Mouse (Mus musculus) erythroblast, embryonic 14.5 days (primary cell): ENCODE measurements around the gene Gm21188. TPM values are rescaled to one million over a fixed set of nuclear protein-coding genes. Genes with fewer than 3 reads are reported as not detected.
"Not testable (repeated sequence)": the region's sequence is repeated elsewhere in the genome, so short reads cannot be mapped to it uniquely, and the experiment has no call there.

Source experiments
- H3K27me3 ChIP-seq: 2 replicates; pipeline ENCODE4 v1.6.1; 2012; ENCODE audit warnings: inconsistent platforms; ENCODE audit not compliant: control insufficient read depth
- H3K36me3 ChIP-seq: 2 replicates; pipeline ENCODE4 v1.6.1; 2012; ENCODE audit warnings: mild to moderate bottlenecking, inconsistent platforms; ENCODE audit not compliant: control insufficient read depth
- H3K4me1 ChIP-seq: 2 replicates; pipeline ENCODE4 v1.6.1; 2012; ENCODE audit warnings: inconsistent platforms; ENCODE audit not compliant: control insufficient read depth
- H3K4me3 ChIP-seq: replicated peaks from 2 replicates; pipeline ENCODE3; 2012; ENCODE audit warnings: moderate library complexity, mild to moderate bottlenecking, inconsistent platforms
- H3K9me3 ChIP-seq: 2 replicates; pipeline ENCODE4 v1.6.1; 2012; ENCODE audit warnings: low read length, inconsistent platforms, mixed read lengths; ENCODE audit not compliant: control insufficient read depth
- polyA plus RNA-seq: library from polyadenylated mRNA; stranded (reverse); fragments of >175 nt; gene quantifications from 2 replicates; pipeline ENCODE4 v1.2.3, GENCODE M21; 2012

The Gm21188 gene
- polyA plus RNA-seq, 1 experiment = not detected

- not testable (repeated sequence) for H3K36me3 ChIP-seq, H3K4me1 ChIP-seq, H3K9me3 ChIP-seq, H3K4me3 ChIP-seq, H3K27me3 ChIP-seq
These were observed 38.0 kb downstream of the Gm21188 start for GRCm38 (mm10) chr13:120013962-120014361.

DNA sequence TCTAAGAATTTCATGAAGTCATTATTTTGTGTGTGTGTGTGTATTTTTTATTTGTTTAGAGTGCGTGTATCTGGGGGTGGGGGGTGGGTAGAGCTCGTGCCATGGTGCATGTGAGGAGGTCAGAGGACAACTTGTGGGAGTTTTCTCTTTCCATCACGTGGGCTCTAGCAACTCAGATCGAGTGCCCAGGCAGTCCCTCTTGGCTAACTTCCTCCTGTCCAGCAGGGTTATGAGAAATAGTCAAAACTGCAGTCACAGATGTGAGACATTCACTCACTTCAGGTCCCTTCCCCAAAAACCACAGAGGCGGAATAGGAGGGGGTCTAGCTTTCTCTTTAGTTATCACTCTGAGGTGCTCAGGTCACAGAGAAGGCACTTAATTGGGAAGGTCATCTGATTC, 38.5 kb downstream of the Gm21188 start:
- not testable (repeated sequence) for H3K4me1 ChIP-seq, H3K27me3 ChIP-seq, H3K36me3 ChIP-seq, H3K9me3 ChIP-seq, H3K4me3 ChIP-seq

DNA sequence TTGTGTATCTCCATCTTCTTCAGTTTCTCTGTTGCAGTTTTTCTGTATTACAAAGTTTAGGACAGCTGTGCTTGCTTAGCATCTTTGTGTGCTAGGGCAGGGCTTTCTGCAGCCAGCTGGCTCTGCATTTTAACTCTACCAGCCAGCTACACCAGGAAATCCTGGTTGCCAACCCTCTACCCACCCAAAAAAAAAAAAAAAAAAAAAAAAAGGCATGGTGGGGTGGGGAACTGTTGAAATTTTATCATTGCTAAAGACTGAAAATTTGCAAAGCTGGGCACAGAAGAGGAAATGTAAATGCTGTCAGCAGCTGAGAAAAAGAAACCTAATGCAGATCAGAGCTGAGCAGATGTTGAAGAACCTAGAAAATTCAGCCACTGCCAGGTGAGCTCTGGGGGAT, 41.9 kb downstream of the Gm21188 start:
- not testable (repeated sequence) for H3K9me3 ChIP-seq, H3K36me3 ChIP-seq, H3K4me1 ChIP-seq, H3K4me3 ChIP-seq, H3K27me3 ChIP-seq

DNA sequence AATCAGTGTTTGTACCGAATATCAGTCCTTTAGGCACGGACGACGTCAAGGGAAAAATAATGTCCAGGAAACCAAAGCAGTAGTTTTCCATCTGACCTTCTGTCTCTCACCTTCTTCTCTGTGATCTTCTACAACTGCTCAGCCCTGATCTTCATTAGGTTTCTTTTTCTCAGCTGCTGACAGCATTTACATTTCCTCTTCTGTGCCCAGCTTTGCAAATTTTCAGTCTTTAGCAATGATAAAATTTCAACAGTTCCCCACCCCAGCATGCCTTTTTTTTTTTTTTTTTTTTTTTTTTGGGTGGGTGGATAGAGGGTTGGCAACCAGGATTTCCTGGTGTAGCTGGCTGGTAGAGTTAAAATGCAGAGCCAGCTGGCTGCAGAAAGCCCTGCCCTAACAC, 52.8 kb downstream of the Gm21188 start:
- H3K27me3 ChIP-seq, H3K4me1 ChIP-seq, H3K4me3 ChIP-seq, H3K36me3 ChIP-seq, H3K9me3 ChIP-seq: not testable (repeated sequence)

DNA sequence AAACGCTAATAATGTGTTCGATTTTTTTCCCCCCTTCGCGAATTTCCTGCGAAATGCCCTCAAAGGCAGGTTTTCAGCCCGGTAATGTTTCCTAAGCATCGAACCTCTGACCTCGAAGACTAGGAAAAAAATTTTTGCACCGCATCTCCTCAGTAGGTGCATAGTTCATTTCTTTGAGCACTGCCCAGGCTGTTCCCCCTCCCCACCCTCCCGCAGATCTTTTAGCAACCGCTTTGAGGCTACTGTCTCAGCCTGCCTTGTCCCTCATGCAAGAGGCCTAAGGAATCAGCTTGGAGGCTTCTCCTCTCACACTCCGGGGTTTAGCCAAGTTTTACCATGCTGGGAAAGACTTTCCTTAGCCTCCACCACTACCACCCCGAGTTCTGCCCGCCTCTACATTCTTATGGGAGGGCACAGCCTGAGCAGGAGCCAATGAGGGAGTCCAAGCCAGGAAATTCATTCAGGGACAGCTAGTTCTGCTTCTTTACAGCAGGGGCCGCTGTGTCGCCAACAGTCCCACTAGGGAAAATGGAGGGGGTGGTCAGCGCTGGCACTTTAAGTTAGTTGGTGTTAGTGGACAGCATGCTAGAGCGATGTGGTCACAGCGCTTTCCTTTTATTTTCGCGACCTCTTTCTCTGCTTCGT, 53.4 kb downstream of the Gm21188 start:
- H3K4me1 ChIP-seq, H3K9me3 ChIP-seq, H3K27me3 ChIP-seq, H3K36me3 ChIP-seq, H3K4me3 ChIP-seq: not testable (repeated sequence)

DNA sequence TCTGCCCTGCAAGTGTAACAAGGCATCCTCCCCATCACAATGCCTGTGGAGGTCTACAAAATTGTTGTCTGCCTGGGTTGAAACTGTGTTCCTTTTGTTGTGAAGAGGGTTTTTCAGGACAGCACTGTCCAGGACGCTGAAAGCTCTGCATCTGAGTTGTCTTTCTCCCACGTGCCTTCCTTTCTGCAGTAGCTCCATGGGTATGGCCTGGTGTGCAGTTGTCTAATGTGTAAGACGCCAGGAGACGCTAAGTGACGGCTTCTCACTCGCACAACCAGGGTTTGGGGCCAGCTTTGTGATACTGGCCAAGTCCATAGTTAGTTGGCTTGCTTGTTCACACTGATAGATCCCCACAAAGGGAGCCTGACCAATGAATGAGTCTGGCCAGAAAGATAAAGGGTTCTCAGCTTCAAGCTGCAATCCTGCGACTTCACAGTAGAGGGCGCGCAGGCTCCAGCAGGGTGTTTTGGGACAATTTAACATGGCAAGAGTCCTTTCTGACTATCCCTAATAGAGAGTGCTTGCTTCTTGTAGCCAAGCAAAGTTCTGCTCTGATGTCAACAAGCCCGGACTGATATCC, 60.0 kb downstream of the Gm21188 start:
- H3K27me3 ChIP-seq, H3K4me3 ChIP-seq, H3K4me1 ChIP-seq, H3K36me3 ChIP-seq, H3K9me3 ChIP-seq: not testable (repeated sequence)

DNA sequence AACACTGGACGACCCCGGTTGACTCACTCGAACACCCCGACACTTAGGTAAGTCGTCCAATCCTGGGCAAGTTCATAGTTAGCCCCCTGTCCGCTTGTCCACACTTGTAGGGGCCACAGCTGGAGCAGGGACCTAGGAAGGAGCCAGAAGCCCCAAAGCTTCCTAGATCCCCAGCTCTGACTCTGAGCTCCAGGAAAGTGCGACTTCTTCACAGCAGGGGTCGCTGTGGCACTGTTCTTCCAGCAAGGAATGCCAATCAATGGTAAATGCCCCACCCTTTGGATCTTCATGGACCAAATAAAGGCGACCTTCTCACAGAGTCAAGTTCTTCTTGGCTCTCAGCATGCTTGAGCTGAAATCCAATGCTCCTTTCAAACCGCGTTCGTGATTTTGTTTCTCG, 60.7 kb downstream of the Gm21188 start:
- H3K36me3 ChIP-seq, H3K4me3 ChIP-seq, H3K9me3 ChIP-seq, H3K4me1 ChIP-seq, H3K27me3 ChIP-seq: not testable (repeated sequence)

Other genes with a start within 250 kb of the Gm21188 start
- gene AF067063, start 222.0 kb downstream of the Gm21188 start, polyA plus RNA-seq = not detected in 2 replicates
- not detected in 2 replicates for gene D13Ertd608e, start 216.2 kb downstream of the Gm21188 start, polyA plus RNA-seq
- not detected in 2 replicates for gene Tcstv1, start 157.4 kb downstream of the Gm21188 start, polyA plus RNA-seq
- not detected in 2 replicates for gene Gm21761, start 122.9 kb downstream of the Gm21188 start, polyA plus RNA-seq
- not detected in 2 replicates for gene B020031M17Rik, start 101.4 kb downstream of the Gm21188 start, polyA plus RNA-seq
- not detected in 2 replicates for gene Gm36079, start 25.2 kb downstream of the Gm21188 start, polyA plus RNA-seq
- gene Gm20767, start 88.1 kb upstream of the Gm21188 start, polyA plus RNA-seq = not detected in 2 replicates
- gene Gm21818, start 120.2 kb upstream of the Gm21188 start, polyA plus RNA-seq = not detected in 2 replicates
- gene Gm21762, start 163.8 kb upstream of the Gm21188 start, polyA plus RNA-seq = not detected in 2 replicates
- not detected in 2 replicates for gene Gm21731, start 186.9 kb upstream of the Gm21188 start, polyA plus RNA-seq
- not detected in 2 replicates for gene AF067061, start 210.9 kb upstream of the Gm21188 start, polyA plus RNA-seq
- not detected in 2 replicates for gene BC147527, start 248.2 kb upstream of the Gm21188 start, polyA plus RNA-seq